13 mouse cellular contexts compared by ENCODE assay signal in genomic region chr4:122933857-122934256, GRCm38 (mm10). TPM values are rescaled to one million over a fixed set of nuclear protein-coding genes. Genes with fewer than 3 reads are reported as not detected.
DNase-seq lines count a peak whose midpoint lies in the region; ATAC-seq and TF ChIP-seq lines count a peak whose summit lies in the region.
"Had no signal": no experiment of that assay in that cellular context is flagged by ENCODE, and none has a peak within 500 bp of the region (broad histone marks: within the 10 kb centered on the region; RNA-seq: fewer than 3 reads in every experiment).

No protein-coding gene starts in this region.

- H3K4me3 ChIP-seq in midbrain, embryonic 11.5 days (ENCODE audit: low read depth, low read length) = no peak overlapping the region
- H3K4me3 ChIP-seq in midbrain, embryonic 13.5 days (replicated peaks) = no peak overlapping the region
- H3K4me3 ChIP-seq in small intestine, adult 2 months (ENCODE audit: low read depth, low read length) = no peak overlapping the region
- H3K4me3 ChIP-seq in hindbrain, embryonic 16.5 days (ENCODE audit: low read length) = no peak overlapping the region
- no peak overlapping the region for H3K4me3 ChIP-seq in heart, embryonic 10.5 days
- H3K4me3 ChIP-seq: erythroblast, embryonic 14.5 days; heart, embryonic 13.5 days; liver, embryonic 15.5 days; midbrain, embryonic 12.5 days had no signal

- H3K4me1 ChIP-seq in midbrain, embryonic 11.5 days (ENCODE audit: control insufficient read depth, insufficient read depth, low read length) = no peaks in the 10 kb centered on the region
- H3K4me1 ChIP-seq in midbrain, embryonic 13.5 days (replicated peaks) = no peaks in the 10 kb centered on the region
- H3K4me1 ChIP-seq in small intestine, adult 2 months (ENCODE audit: control insufficient read depth, insufficient read depth, insufficient read length, low read length) = peaks cover 15% of the 10 kb centered on the region
- H3K4me1 ChIP-seq in hindbrain, embryonic 16.5 days (ENCODE audit: control insufficient read depth, insufficient read depth, low read depth, low read length) = no peaks in the 10 kb centered on the region
- no peaks in the 10 kb centered on the region for H3K4me1 ChIP-seq in heart, embryonic 10.5 days
- H3K4me1 ChIP-seq: heart, embryonic 13.5 days; liver, embryonic 15.5 days; midbrain, embryonic 12.5 days had no signal

- H3K9ac ChIP-seq in midbrain, embryonic 11.5 days (ENCODE audit: low read length) = no peak overlapping the region
- no peak overlapping the region for H3K9ac ChIP-seq in midbrain, embryonic 13.5 days (replicated peaks)
- no peak overlapping the region for H3K9ac ChIP-seq in hindbrain, embryonic 16.5 days (ENCODE audit: low read depth, low read length)
- H3K9ac ChIP-seq: heart, embryonic 13.5 days; liver, embryonic 15.5 days; midbrain, embryonic 12.5 days had no signal

- no peak overlapping the region for H3K27ac ChIP-seq in midbrain, embryonic 11.5 days (ENCODE audit: low read depth, low read length)
- H3K27ac ChIP-seq in midbrain, embryonic 13.5 days = no peak overlapping the region
- H3K27ac ChIP-seq in small intestine, adult 2 months (ENCODE audit: insufficient read depth, low read depth, low read length) = peak overlapping the region; percentile 82
- no peak overlapping the region for H3K27ac ChIP-seq in hindbrain, embryonic 16.5 days (ENCODE audit: low read depth, low read length)
- no peak overlapping the region for H3K27ac ChIP-seq in heart, embryonic 10.5 days
- H3K27ac ChIP-seq: heart, embryonic 13.5 days; liver, embryonic 15.5 days; midbrain, embryonic 12.5 days had no signal

- H3K27me3 ChIP-seq in midbrain, embryonic 11.5 days (ENCODE audit: control insufficient read depth, insufficient read depth, low read length) = no peaks in the 10 kb centered on the region
- no peaks in the 10 kb centered on the region for H3K27me3 ChIP-seq in midbrain, embryonic 13.5 days
- H3K27me3 ChIP-seq in small intestine, adult 2 months (ENCODE audit: control insufficient read depth, insufficient read depth, low read length) = no peaks in the 10 kb centered on the region
- H3K27me3 ChIP-seq in hindbrain, embryonic 16.5 days (replicated peaks; ENCODE audit: control insufficient read depth, insufficient read depth, low read length) = no peaks in the 10 kb centered on the region
- no peaks in the 10 kb centered on the region for H3K27me3 ChIP-seq in heart, embryonic 10.5 days (ENCODE audit: insufficient read depth, poor library complexity, severe bottlenecking)
- H3K27me3 ChIP-seq: heart, embryonic 13.5 days; liver, embryonic 15.5 days; midbrain, embryonic 12.5 days had no signal

- TF ChIP-seq POLR2A in small intestine, adult 2 months (IDR thresholded peaks at IDR 0.05; ENCODE audit: low read depth, low read length) = no peak

- ATAC-seq in midbrain, embryonic 11.5 days (ENCODE audit: low FRiP score) = no peak
- ATAC-seq in midbrain, embryonic 13.5 days = no peak
- no peak for ATAC-seq in hindbrain, embryonic 16.5 days

- 58% methylated on average over 3 of the region's 3 CpGs for WGBS in midbrain, embryonic 11.5 days
- 54% methylated on average over 3 of the region's 3 CpGs for WGBS in midbrain, embryonic 13.5 days
- 45% methylated on average over 3 of the region's 3 CpGs for WGBS in small intestine, adult 2 months
- 58% methylated on average over 3 of the region's 3 CpGs for WGBS in hindbrain, embryonic 16.5 days
- WGBS in heart, embryonic 10.5 days = 58% methylated on average over 3 of the region's 3 CpGs

- TF ChIP-seq CTCF in small intestine, adult 2 months (IDR thresholded peaks at IDR 0.05; ENCODE audit: extremely low read depth, insufficient read length, insufficient replicate concordance, low read depth, low read length) = no peak

- H3K36me3 ChIP-seq in midbrain, embryonic 11.5 days (ENCODE audit: control insufficient read depth, insufficient read depth, low read length) = no peaks in the 10 kb centered on the region
- H3K36me3 ChIP-seq in midbrain, embryonic 13.5 days = no peaks in the 10 kb centered on the region
- no peaks in the 10 kb centered on the region for H3K36me3 ChIP-seq in small intestine, adult 2 months (ENCODE audit: control insufficient read depth, insufficient read depth, low read length)
- no peaks in the 10 kb centered on the region for H3K36me3 ChIP-seq in hindbrain, embryonic 16.5 days (ENCODE audit: control insufficient read depth, insufficient read depth, low read length)
- no peaks in the 10 kb centered on the region for H3K36me3 ChIP-seq in heart, embryonic 10.5 days
- H3K36me3 ChIP-seq: heart, embryonic 13.5 days; liver, embryonic 15.5 days; midbrain, embryonic 12.5 days had no signal

- no peak overlapping the region for H3K4me2 ChIP-seq in midbrain, embryonic 11.5 days
- H3K4me2 ChIP-seq in midbrain, embryonic 13.5 days (replicated peaks) = no peak overlapping the region
- H3K4me2 ChIP-seq in hindbrain, embryonic 16.5 days (ENCODE audit: low read length) = no peak overlapping the region
- H3K4me2 ChIP-seq: heart, embryonic 13.5 days; liver, embryonic 15.5 days; midbrain, embryonic 12.5 days had no signal

- DNase-seq in midbrain, embryonic 11.5 days (ENCODE audit: low spot score, missing footprints) = peak; percentile 14
- peak; percentile 33 for DNase-seq in kidney, adult 9 months
- DNase-seq in thymus, postnatal 4 days = peak; percentile 79
- DNase-seq in retina, postnatal 1 day = no peak
- DNase-seq in heart, embryonic 10.5 days (ENCODE audit: low spot score) = no peak
- DNase-seq: right cerebral cortex, postnatal 4 days had no signal

- H3K9me3 ChIP-seq in midbrain, embryonic 11.5 days (ENCODE audit: control insufficient read depth, low read length) = no peaks in the 10 kb centered on the region
- no peaks in the 10 kb centered on the region for H3K9me3 ChIP-seq in midbrain, embryonic 13.5 days
- H3K9me3 ChIP-seq in hindbrain, embryonic 16.5 days (ENCODE audit: control insufficient read depth, low read length) = no peaks in the 10 kb centered on the region
- no peaks in the 10 kb centered on the region for H3K9me3 ChIP-seq in heart, embryonic 10.5 days
- H3K9me3 ChIP-seq: heart, embryonic 13.5 days; liver, embryonic 15.5 days; midbrain, embryonic 12.5 days had no signal

RNA-seq across cellular contexts. Expression of gene Mfsd2a, which starts 27.1 kb away (rescaled TPM):
- polyA plus RNA-seq in midbrain, embryonic 11.5 days (2014; fragmentation: Nextera tagmentation; extraction: Ambion mirVana) = 22.8 and 27.2 TPM in 2 replicates
- 31.7 and 32.5 TPM in 2 replicates for polyA plus RNA-seq in midbrain, embryonic 13.5 days (2015; fragmentation: Nextera tagmentation; extraction: Ambion mirVana)
- polyA plus RNA-seq in small intestine, adult 2 months (2012; rRNA removed) = 23.8 and 28.0 TPM in 2 replicates
- 34.3 and 36.5 TPM in 2 replicates for polyA plus RNA-seq in hindbrain, embryonic 16.5 days (2015; fragmentation: Nextera tagmentation; extraction: Ambion mirVana)
- polyA plus RNA-seq in heart, embryonic 10.5 days (2016; fragmentation: Nextera tagmentation; extraction: Ambion mirVana) = 1.6 and 2.0 TPM in 2 replicates
- polyA plus RNA-seq: erythroblast, embryonic 14.5 days had no signal

RNA-seq across cellular contexts. Expression of gene Cap1, which starts 48.0 kb away (rescaled TPM):
- polyA plus RNA-seq in midbrain, embryonic 11.5 days (2014; fragmentation: Nextera tagmentation; extraction: Ambion mirVana) = 69.7 and 74.4 TPM in 2 replicates
- 73.8 and 77.2 TPM in 2 replicates for polyA plus RNA-seq in midbrain, embryonic 13.5 days (2015; fragmentation: Nextera tagmentation; extraction: Ambion mirVana)
- polyA plus RNA-seq in small intestine, adult 2 months (2012; rRNA removed) = 46.5 and 85.8 TPM in 2 replicates
- 71.6 and 84.9 TPM in 2 replicates for polyA plus RNA-seq in hindbrain, embryonic 16.5 days (2015; fragmentation: Nextera tagmentation; extraction: Ambion mirVana)
- 21.7 and 56.6 TPM in 2 replicates for polyA plus RNA-seq in heart, embryonic 10.5 days (2016; fragmentation: Nextera tagmentation; extraction: Ambion mirVana)

Comparison
In these comparisons a context has a peak if more than half of its experiments do, and no peak if none do; other contexts are left out.
1. DNase-seq: peak in midbrain, embryonic 11.5 days (single experiment), kidney, adult 9 months (single experiment) and thymus, postnatal 4 days (single experiment); none in retina, postnatal 1 day (single experiment) and heart, embryonic 10.5 days (single experiment).